Mouse (Mus musculus) central nervous system, embryonic 14 days (tissue): Measurements from ENCODE around the gene Xk. TPM values are rescaled to one million over a fixed set of nuclear protein-coding genes. Genes with fewer than 3 reads are reported as not detected.

Experiments used
- polyA plus RNA-seq: library from polyadenylated mRNA; depleted of rRNA; stranded (reverse); fragments of >200 nt; gene quantifications from 2 replicates; pipeline ENCODE4 v1.2.3, GENCODE M21; 2012; rRNA removed

Gene Xk
- polyA plus RNA-seq: 3.1 and 3.3 TPM in 2 replicates

DNA sequence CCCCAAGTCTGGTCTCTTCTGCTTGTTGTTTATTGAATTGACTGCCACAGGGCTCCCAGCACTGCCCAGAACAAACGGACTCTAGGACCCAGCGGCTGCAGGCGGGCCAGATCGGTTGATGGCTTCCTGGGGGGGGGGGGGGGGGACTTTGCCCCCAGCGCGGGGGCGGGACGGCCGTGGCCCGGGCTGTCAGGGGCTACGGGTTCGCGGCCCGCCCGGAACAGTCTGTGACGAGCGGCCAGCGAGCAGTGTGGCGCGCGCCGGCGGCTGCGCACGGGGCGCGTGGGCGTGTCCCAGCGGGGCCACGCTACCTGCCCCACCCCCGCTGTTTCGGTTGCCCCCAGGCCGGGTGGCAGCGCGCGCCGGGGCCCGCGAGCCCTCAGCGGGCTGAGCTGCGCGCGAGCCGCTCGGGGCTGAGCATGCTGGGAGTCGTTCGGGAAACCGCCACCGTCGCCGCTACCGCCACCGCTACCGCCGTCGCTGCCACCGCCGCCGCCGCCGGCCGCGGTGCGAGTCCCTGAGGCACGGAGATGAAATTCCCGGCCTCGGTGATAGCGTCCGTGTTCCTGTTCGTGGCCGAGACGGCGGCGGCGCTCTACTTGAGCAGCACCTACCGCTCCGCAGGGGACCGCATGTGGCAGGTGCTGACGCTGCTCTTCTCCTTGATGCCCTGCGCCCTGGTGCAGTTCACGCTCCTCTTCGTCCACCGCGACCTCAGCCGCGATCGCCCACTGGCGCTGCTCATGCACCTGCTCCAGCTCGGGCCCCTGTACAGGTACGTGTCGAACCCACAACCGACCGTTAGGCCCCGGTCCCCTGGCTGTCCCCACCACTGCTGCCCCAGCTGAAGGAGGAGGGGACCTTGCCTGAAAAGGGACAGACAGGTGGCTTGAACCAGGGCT is at the start of gene Xk:
Gene Xk (plus strand): TSS at position 297 of the 902 bp plus-strand sequence.

DNA sequence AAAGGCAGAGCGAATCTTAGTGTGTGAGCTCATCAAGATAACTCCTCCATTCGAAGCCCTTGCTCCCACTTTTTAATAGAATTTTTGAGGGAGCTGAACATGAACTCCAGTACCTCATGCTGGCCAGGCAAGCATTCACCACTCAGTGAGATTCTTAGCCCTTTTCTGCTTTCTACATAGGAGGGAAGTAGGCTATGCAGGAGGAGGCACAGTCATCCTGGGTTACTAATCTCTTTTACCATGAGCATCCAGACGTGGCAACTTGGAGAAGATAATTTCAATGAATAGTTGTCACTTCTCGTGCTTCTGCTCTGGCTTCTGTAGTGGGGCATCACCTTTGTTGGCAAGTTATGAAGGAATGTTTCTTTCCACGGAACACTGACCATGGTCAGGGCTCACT is 15.8 kb upstream of the Xk start, which contains the start of gene Gm14862:
Gene Gm14862 (minus strand): TSS at position 134 of the 400 bp plus-strand sequence.

GRCm38 (mm10) chrX:9283464-9283863 is 10.9 kb downstream of the Xk start, which contains the start of gene H2al1m:
Gene H2al1m (plus strand): TSS chrX:9283764.

DNA sequence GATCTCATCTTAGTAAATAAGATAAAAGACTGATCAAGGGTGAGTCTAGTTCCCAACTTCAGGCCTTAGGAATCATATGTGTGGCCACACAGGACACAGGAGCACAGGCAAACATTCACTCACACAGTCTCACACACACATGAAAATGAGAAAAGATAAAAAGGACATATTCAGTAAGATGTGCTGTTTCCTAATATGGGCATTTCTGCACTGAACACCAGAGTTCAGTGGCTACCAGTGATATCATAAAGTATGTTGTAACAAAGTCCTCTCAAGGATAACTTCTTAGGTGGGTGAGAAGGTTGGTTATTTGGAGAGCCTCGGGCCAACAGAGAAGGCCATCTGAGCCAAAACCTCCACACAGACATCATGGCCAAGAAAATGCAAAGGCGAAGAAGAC is 77.8 kb downstream of the Xk start, which contains the start of gene H2al1k:
Gene H2al1k (plus strand): TSS at position 301 of the 400 bp plus-strand sequence.

Other genes starting within 250 kb of the Xk start
- not detected in 2 replicates for gene Fthl17e, start 239.3 kb upstream of the Xk start, polyA plus RNA-seq
- not detected in 2 replicates for gene Fthl17f, start 209.7 kb upstream of the Xk start, polyA plus RNA-seq
- gene 4930402K13Rik, start 168.2 kb upstream of the Xk start, polyA plus RNA-seq: not detected in 2 replicates
- gene Lancl3, start 72.9 kb upstream of the Xk start, polyA plus RNA-seq: 1.7 and 1.8 TPM in 2 replicates
- gene Gm14862, start 15.9 kb upstream of the Xk start, polyA plus RNA-seq: not detected in 2 replicates
- gene H2al1m, start 11.0 kb downstream of the Xk start, polyA plus RNA-seq: 0.23 and 0.48 TPM in 2 replicates
- gene H2al1k, start 77.9 kb downstream of the Xk start, polyA plus RNA-seq: not detected in 2 replicates
- 0.76 and 0.96 TPM in 2 replicates for gene Cybb, start 215.0 kb downstream of the Xk start, polyA plus RNA-seq